Mouse (Mus musculus) CH12F3 (cell line): ENCODE data around the gene Sergef.

Experiments
- in situ Hi-C: fragments of 300-500 bp; cut with MboI; formaldehyde crosslinking; loops from 2 replicates; pipeline ENCODE4 v1.14.3; 2020; ENCODE audit warnings: low sequenced_read_pairs

Gene Sergef

DNA sequence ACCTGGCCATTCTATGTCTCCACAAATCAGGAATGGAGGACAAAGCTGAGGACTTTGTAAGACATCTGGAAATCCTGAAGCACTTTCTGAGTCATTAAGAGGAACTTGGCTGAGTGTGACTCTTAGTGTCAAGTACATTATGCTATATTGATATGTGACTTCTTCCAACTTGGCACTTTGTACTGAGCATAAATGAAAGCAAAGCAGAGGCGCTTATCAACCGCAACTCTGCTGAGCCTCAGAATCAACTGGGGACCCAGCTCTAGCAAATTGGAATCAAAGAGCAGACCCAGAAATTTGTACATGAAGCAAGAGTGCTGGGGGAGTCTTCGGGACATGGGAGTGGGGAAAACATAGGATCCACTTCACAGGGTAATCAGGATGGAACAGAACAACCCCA lies 92.0 kb downstream of the Sergef start:
- in situ Hi-C loops = loop anchor here (25.0 kb wide), 1 partner anchor 260 kb away; no protein-coding TSS in a partner anchor

- in situ Hi-C loops = loop anchor here (25.0 kb wide), 1 partner anchor 259 kb away; no protein-coding TSS in a partner anchor
These were observed 93.1 kb downstream of the Sergef start for GRCm38 (mm10) chr7:46546539-46546938.

DNA sequence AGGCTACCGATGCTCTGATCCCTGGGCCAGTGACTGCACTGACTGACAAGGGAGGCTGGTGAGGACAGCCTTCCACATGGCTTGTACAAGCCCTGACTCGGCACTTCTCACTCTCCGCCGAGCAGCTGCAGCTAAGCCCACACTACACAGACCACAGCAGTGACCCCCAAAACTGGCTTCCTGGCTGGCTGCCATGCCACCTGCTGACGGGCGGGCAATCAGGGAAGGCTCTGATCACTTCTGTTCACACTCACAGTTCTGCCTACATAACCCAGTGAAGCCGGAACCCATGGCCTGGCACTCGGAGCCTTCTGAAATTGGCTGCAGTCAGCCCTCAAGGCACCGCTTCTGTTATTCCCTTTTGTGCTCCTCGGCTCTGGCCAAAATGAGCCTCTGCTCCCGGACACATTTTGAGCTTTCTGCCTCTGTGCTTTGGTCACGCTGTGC lies 95.4 kb downstream of the Sergef start:
- in situ Hi-C loops = loop anchor here (25.0 kb wide), 1 partner anchor 257 kb away; no protein-coding TSS in a partner anchor

DNA sequence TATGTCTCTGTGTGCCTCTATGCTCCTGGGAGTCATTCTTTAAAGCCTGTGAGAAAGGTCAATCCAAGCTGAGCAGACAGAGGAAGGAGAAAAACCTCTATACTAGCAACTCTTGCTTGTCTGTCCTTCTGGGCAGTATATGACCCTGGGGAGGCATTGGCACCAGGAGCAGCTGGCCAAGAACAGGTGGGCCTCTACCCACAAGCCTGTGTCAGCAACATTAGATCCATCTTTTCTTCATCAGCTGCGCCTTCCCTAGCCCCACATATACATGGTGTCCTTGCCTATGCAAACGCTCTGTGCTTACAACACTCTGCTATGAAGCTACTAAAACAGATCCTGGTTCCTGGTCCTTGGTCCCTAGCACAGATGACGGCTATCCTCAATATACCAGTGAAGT lies 97.5 kb downstream of the Sergef start:
- in situ Hi-C loops = loop anchor here (25.0 kb wide), 1 partner anchor 255 kb away; no protein-coding TSS in a partner anchor

GRCm38 (mm10) chr7:46540616-46541015 lies 99.0 kb downstream of the Sergef start:
- in situ Hi-C loops = loop anchor here (25.0 kb wide), 1 partner anchor 253 kb away; no protein-coding TSS in a partner anchor

- in situ Hi-C loops = loop anchor here (25.0 kb wide), 1 partner anchor 249 kb away; no protein-coding TSS in a partner anchor
These were observed 103.0 kb downstream of the Sergef start for GRCm38 (mm10) chr7:46536456-46537097.

- in situ Hi-C loops = loop anchor here (25.0 kb wide), 1 partner anchor 248 kb away; no protein-coding TSS in a partner anchor
These were observed 104.2 kb downstream of the Sergef start for GRCm38 (mm10) chr7:46535429-46535799.

DNA sequence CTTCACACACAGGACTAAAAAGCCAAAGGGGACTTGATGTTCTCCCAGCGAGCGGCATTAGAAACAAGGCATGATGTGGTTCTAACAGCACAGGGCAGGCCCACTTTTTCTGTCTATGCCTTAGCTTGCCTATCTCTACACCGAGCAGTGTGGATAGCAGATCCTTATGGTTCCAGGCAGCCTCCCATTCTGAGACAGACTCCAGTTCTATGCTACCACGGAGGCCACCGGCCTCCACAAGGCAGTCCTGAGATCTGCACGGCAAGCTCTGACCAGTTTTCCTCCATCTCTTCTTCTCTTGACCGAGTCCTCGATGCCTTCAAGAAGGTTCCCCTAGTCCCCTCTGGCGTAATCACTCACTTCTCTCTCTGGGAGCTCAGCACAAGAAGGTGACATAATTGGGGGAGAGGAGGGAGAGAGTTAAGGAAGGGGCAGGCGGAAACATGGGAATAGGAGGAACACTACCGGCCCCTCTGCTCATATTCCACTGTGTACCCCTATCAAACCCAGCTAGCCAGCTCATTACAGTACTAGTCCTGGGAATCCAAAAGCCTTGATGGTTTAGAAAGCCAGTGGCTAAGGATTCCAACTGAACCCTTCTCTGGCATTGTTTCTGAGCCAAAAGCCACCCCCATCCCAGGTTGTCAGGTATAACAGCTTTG lies 104.7 kb downstream of the Sergef start:
- in situ Hi-C loops = loop anchor here (25.0 kb wide), 1 partner anchor 248 kb away; no protein-coding TSS in a partner anchor

DNA sequence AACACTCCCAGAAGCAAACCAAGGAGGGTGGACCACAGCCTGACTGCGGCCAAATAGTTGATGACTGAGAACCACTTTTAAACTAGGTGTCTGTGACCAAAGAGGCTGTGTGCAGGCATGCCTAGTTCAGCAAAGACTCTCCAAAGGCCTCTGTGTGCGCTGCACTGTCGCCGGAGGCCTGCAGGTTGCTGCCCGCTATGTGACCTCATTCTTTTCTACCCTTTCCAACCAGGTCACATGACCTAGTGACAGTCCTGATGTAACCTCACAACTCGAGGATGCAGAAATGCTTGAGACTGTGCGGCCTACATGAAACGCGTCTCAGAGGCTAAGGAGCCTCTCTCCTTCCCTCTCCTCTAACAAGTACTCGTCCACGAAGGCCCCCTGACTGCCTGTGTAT lies 106.1 kb downstream of the Sergef start:
- in situ Hi-C loops = loop anchor here (25.0 kb wide), 1 partner anchor 246 kb away; no protein-coding TSS in a partner anchor

GRCm38 (mm10) chr7:46531345-46531744 lies 108.3 kb downstream of the Sergef start:
- in situ Hi-C loops = loop anchor here (25.0 kb wide), 1 partner anchor 244 kb away; no protein-coding TSS in a partner anchor

DNA sequence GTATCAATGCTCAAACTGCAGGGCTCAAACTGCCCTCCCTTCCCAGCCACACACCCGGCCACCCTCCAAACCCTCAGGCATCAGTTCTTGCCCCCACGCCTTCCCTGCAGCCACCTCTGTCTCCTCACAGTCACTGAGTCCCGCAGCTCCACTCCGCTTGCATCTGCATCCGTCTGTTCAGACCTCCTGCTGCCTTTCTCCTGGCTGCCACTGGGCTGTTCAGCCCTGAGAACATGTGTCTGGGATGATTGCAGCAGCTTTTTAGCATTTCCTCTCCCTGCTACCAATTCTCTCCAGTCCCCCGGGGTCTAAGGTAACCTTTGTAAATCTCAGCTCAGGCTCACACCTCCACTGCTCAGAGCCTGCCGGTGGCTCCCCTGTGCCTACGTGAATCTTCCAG lies 109.7 kb downstream of the Sergef start:
- in situ Hi-C loops = loop anchor here (10.0 to 25.0 kb wide), 2 partner anchors 135 to 243 kb away; partner anchors contain the start of gene Kcnc1

- in situ Hi-C loops = loop anchor here (10.0 to 25.0 kb wide), 2 partner anchors 134 to 242 kb away; partner anchors contain the start of gene Kcnc1
These were observed 110.3 kb downstream of the Sergef start for GRCm38 (mm10) chr7:46529259-46529658.

- in situ Hi-C loops = loop anchor here (10.0 to 25.0 kb wide), 2 partner anchors 132 to 239 kb away; partner anchors contain the start of gene Kcnc1
These were observed 112.9 kb downstream of the Sergef start for GRCm38 (mm10) chr7:46526665-46527154.

DNA sequence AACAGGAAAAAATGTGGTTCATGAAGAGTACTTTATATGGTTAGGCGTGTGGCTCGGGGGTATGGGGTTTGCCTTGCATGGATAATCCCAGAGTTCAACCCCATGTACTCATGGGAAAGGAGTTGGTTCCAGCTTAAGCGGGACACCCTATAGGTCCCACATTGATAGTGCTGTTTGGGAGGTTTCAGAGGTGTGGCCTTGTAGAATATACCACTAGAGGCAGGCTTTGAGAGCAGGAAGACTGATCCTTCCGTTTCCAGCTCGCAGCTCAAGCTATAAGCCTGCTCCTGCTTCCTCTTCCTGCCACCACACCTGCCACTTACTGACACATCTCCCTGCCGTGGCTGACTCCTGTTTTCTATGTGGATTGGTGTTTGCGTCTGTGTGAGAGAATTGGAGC lies 116.4 kb downstream of the Sergef start:
- in situ Hi-C loops = loop anchor here (10.0 kb wide), 1 partner anchor 128 kb away; the partner anchor contains the start of gene Kcnc1

DNA sequence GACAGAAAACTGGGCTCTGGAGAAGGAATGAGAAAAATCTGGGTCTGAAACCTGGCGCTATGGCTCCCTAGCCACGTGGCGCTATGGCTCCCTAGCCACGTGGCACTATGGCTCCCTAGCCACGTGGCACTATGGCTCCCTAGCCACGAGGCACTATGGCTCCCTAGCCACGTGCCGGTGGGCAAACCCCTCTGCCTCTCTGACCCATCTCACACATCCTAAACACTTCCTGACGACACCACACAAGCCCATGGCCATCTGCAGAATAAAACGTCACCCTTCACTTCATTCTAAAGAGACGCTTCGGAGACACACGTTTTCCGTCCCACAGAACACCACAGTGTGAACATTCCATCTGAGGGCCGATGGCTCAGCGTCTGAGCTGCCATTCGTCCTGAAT lies 117.8 kb downstream of the Sergef start:
- in situ Hi-C loops = loop anchor here (10.0 kb wide), 1 partner anchor 127 kb away; the partner anchor contains the start of gene Kcnc1

DNA sequence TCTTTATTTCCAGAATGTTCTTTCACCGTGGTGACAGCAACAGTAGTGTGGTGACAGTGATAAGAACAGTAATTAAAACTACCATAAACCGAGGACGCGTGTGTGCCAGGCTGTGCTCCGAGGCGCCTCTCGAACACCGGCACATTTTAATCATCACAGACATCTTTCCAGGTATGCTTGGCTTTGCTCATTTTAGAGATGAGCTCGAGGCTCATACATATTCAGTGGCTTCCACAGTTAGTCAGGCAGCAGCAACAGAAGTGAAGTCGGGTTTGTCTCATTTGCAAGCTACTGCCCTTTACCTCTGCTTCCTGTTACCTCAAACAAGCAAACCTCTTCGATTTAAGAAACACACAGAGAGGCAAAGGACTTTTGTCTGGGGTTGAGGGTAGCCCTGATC lies 120.5 kb downstream of the Sergef start:
- in situ Hi-C loops = no loop called here

GRCm38 (mm10) chr7:46517158-46517557 lies 122.4 kb downstream of the Sergef start:
- in situ Hi-C loops = no loop called here

DNA sequence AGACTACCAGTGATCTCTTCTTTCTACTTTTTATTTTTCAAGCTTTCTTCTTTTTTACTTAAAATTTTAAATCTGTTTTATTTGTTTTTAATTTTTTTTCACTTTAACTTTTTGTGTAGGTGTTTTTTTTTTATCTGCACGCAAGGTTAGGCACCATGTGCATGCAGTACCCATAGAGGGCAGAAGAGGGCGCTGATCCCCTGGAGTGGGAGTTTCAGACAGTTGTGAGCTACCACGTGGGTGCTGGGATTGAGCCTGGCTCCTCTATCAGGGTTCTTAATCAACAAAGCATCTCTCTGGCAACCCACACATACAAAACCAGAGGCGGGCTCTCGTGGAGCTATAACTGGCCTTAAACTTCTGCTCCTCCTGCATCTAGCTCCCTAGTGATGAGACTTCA lies 123.6 kb downstream of the Sergef start:
- in situ Hi-C loops = no loop called here

- in situ Hi-C loops = no loop called here
These were observed 124.6 kb downstream of the Sergef start for GRCm38 (mm10) chr7:46514981-46515380.

DNA sequence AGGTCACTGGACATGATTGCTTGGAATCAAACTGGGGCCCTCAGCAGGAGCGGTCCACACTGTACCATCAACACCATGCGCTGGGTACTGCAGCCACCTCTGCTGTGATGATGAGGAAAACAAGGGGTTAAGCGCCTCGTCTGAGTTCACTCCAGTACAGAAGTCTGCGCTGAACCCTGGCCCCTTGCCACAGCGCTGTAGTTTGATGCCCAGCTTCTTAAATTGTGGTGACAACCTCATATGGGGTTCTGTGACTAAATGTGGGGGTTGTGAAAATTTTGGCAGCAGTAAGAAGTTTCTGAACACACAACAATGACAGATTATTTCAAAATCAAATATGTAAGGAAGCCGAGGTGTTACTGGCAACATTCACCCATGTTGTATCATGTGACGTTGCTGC lies 126.0 kb downstream of the Sergef start:
- in situ Hi-C loops = no loop called here

GRCm38 (mm10) chr7:46512792-46513191 lies 126.8 kb downstream of the Sergef start:
- in situ Hi-C loops = no loop called here
